Mouse (Mus musculus) embryonic fibroblast, embryonic 13.5 days (primary cell): ENCODE results near the gene Zfyve9.

ENCODE experiments used
- CTCF ChIP-seq: IDR thresholded peaks from 2 replicates; pipeline ENCODE4 v1.5.1; 2011; ENCODE audit warnings: mild to moderate bottlenecking, control low read depth, low read length, moderate library complexity, borderline replicate concordance; ENCODE audit not compliant: insufficient read depth
- POLR2A ChIP-seq: IDR thresholded peaks from 2 replicates; pipeline ENCODE4 v1.6.1; 2011; ENCODE audit warnings: low read depth, mild to moderate bottlenecking, control low read depth, low read length, moderate library complexity

DNA sequence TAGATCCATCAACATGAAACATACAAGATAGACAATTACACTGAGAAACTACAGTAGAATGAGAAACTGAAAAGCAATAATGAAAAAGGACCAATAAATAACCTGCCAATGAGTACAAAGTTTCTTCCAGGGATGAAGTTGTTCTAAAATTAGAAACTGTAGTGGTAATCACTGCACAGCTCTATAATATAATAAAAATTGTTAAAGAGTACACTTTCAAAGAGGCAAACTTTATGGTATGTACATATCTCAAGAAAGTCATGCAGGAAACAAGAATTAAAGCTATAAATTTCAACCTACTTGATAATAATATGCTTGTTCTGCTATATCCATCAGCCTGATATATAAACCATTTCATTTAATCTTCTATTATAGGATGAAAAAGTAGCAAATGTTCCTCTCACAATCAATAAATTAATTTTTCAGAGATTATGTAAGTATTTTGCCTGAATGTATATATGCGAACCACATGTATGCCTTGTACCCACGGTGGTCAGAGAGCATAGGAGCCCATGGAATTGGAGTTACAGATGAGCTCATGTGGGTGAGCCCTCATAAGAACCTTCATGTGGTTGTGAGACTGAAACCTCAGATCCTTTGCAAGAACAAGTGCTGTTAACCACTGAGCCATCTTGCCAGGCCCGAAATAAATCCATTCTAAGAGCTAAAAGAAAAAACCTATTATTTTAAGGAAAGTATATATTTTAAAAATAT is 34.3 kb downstream of the Zfyve9 start:
- TF ChIP-seq CTCF = no peak
- TF ChIP-seq POLR2A = no peak
